Mouse (Mus musculus) embryo, embryonic 9.5 days (tissue): ENCODE data around the gene Traf7.

ENCODE experiments used
- DNase-seq: peaks from one replicate; pipeline ENCODE4 v3.0.0-alpha.2; 2017; ENCODE audit errors: extremely low spot score

Traf7 gene

DNA sequence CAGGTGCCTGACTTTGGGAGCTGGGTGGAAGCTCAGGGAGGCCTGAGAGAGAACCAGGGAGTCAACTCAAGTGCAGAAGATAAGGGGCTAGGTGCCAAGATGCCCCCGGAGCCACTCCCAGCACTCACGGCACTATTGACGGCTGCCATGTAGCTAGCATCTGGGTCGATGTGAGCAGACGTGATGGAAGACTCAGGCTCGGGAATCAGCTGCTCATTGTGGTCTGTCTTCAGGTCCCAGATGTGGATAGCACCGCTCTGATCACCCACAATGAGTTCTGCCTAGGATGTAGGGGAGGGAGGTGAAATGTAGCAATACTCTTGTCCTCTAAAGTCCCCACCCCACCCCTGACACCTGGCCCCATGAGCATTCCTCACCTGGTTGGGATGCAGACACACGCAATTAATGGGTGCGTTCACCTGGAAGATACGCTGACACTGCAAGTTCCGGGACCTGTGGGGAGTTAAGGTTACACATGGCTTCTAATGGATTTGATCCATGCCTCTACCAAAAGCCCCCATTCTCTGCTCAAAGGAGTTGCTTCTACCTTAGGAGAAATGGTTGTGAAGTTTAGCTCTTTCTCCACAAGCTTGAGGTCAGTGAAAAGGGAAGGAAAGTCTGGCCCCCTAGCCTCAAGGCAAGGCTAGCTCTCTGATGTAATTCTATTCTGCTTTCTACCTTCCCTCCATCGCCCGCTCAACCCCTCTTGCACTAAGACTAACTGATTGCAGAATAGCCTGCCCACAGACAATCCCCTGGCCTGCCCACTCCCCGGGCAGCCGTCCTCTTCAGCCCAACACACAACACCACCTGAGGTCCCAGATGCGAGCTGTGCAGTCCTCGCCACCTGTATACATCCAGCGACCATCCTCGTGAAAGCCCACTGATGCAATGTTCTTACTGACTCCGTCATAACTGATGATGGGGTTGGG, 50.4 kb downstream of the Traf7 start:
- DNase-seq: no peak

DNA sequence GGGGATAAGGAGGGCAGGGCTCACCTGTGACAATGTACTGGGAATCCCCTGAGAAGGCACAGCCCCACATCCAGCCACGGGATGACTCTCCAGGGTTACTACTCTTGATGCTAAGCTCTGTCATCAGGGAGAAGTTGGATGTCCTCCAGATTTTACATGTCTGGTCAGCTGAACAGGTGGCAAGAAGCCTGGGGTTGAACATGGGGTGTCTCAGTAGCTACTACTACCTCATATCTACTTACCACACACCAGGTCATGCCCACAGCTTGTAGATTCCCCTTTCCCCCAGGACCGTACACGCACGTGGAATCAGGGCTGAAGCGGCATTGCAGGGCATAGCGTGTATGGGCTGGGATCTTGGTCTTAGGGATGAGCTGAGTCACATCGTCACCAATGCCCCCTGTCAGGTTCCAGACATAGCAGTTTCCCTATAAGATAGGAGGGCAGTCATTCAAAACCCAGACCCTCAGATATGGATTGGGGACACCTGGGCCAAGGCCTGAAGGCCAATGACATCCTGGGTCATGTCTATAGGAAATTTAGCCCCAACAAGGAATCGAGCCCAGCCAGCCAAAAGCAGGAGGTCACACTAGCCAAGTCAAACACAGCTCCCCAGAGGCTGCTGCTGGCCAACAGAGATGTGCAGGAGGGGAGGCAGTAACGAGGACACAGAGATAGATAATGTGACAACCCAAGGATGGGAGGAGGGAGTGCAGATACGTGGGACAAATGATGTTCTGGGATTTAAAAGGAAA, 51.5 kb downstream of the Traf7 start:
- no peak for DNase-seq

DNA sequence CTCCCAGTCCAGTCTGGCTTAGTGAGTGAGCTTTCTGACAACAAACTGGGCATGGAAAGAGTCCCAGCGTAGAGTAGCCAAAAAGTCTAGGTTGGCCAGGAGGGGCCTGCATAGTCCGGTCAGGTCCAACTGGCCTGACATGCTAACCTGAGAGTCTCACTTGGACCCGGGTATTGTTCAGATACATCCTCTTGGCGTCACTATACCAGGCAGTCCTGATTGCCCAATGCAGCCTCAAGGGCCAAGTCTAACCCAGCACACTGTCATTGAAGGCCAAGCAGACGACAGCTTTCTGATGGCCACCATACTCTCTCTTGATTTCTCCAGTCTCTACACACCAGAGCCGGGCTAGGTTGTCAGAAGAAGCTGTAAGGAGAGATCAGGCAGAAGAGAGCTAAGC, 52.2 kb downstream of the Traf7 start:
- no peak for DNase-seq

DNA sequence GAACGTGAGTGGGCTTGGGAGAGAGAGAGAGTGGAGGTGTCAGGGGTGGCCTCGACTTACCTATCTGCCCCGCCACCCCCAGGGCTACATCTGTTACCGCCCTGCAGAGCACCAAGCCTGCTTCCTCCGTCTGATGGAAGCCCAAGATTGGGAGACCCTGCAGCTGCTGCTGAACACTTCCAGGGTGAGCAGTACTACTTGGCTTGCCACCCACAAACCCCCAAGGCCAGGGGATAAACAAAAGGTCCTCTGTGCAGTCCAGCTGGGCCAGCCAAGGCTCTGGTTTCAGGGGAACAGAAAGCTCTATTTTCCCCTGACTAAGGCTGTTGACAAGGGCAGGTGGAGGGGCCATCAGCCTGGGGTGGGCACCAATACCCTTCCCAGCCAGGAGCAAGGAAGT, 53.2 kb downstream of the Traf7 start:
- no peak for DNase-seq

DNA sequence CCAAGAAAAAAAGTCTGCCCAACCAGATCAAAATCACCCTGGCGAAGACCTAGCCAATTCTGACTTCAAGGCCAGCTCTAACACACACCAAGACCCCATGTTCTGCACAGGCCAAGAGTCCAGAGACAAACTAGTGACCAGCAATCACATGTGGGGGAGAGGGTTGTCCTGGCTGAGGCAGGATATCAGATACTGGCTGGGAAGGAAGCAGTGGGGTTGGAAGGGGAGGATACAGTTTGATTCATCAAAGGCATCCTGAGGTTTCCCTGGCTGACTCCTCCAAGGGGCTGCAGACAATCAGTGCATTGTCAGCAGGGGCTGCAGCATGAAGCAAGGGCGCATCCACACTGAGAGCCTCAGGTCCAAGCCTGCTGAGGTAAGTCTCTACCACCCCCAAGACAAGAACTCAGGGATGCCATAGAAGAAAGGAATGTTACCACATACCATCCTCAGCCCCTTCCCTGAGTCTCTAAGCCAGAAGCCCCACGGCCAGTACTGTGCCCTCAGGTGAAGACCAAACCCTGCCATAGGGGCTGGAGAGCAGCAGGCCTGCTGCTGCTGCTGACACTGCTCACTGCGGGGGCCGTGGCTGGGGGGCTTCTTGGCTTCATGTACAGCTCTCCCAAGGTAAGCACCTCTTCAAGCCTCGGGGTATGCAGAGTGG, 54.0 kb downstream of the Traf7 start, which contains the start of gene Bricd5:
Gene Bricd5, plus strand, starts transcription at position 273 of the 664 bp plus-strand sequence.
- no peak for DNase-seq

DNA sequence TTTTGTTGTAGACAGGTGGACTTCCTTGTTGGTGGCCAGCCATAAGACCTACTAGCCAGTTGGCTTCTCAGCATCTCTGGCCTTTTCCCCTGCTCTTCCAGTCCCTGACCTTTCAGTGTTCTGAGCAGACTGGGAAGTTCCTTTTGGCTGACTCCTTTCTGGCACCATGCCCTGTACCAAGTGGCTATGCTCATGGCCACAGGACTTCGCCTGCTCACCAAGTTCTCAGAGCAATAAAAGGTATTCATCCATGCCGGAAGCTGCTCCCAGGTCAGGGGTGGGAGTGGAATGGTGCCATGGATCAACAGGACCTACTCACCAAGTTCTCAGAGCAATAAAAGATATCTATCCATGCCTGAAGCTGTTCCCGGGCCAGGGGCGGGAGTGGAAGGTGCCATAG, 55.2 kb downstream of the Traf7 start:
- no peak for DNase-seq

DNA sequence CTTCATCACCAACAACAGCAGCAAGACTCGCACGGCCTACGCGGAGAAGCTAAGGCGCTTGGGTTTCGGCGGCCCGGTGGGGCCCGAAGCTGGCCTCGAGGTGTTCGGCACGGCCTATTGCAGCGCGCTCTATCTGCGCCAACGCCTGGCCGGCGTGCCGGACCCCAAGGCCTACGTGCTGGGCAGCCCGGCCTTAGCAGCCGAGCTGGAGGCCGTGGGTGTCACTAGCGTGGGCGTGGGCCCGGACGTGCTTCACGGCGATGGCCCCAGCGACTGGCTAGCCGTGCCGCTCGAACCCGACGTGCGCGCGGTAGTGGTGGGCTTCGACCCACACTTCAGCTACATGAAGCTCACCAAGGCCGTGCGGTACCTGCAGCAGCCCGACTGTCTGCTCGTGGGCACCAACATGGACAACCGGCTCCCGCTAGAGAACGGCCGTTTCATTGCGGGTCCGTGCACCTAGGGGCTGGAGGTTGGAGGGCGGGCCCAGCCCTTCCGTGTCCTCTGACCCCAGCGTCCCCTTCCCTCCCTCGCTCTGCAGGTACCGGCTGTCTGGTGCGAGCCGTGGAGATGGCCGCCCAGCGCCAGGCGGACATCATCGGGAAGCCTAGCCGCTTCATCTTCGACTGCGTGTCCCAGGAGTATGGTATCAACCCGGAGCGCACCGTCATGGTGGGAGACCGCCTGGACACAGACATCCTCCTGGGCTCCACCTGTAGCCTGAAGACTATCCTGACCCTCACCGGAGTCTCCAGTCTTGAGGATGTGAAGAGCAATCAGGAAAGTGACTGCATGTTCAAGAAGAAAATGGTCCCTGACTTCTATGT, 56.8 kb downstream of the Traf7 start:
- no peak for DNase-seq

DNA sequence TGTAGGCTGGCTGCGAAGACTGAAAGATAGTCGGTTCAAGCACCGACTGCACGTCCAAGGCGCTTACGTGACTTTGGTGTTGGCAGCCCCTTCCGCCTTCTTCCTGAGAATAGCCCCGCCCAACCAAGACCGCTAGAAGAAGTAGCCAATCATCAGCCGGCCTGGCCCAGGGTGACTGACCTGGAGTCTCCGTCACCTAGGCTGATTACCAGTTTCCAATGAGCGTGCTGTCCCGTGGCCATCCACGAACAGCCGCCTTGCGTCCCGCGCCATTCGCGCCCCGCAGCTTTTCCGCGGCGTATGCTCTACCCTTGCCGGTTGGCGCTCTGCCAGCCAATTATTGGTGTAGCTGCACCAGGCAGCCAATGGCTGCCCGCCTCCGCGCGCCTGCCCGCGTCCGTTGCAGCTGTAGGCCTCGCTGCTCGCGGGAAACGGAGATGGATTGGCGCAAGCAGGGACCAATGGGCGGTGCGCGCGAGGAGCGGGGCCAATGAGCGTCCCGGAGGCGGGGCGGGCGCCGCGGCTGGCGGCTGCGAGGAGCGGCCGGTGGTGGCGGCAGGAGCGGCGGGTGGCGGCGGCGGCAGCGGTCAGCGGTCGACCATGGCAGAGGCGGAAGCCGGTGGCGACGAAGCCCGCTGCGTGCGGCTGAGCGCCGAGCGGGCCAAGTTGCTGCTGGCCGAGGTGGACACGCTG, 57.7 kb downstream of the Traf7 start, which contains the start of the genes E4f1 and Pgp:
Gene E4f1, minus strand, starts transcription at position 404 of the 693 bp plus-strand sequence.
Gene Pgp, plus strand, starts transcription at position 483 of the 693 bp plus-strand sequence.
- DNase-seq: peak; percentile 96

DNA sequence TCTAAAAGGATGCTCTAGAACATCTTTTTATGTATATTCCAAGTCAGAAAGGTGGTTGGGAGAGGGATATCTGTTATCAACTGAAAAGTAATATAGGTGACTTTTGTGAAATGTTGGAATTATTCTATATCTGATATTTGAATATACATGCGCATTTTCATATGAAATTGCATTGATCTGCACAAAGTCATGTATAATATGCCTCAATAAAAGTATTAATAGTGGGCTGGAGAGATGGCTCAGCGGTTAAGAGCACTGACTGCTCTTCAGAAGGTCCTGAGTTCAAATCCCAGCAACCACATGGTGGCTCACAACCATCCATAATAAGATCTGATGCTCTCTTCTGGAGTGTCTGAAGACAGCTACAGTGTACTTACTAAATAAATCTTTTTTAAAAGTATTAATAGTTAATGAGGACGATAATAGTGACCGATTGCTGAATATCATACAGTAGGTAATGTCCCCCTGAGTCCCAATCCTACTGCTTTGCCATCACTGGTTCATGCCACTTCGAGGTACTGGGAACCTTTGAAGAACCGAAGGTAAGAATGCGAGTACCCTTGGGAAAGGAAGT, 58.3 kb downstream of the Traf7 start:
- no peak for DNase-seq

DNA sequence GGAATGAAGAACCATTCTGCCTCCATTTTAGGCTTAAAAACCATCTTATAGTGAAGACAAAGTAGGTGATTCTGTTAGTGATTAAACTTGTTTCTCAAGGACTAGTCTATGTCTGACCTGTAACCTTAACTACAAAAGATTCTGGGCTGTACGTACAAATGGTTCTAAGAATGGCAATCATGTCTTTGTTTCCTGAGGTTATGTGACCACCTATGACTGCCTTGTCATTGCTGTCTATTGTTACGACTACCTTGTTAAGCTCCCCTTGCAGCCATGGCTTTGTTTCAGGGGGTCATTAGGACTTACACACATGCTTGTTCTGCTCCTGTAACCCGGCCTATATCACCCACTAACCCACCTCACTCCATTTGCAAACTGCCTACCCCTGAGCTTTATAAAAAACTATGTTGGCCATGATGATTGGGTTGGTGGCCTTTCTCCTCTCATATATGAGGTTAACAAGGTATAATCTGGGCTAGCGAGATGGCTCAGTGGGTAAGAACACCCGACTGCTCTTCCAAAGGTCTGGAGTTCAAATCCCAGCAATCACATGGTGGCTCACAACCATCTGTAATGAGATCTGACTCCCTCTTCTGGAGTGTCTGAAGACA, 59.0 kb downstream of the Traf7 start:
- DNase-seq: no peak

DNA sequence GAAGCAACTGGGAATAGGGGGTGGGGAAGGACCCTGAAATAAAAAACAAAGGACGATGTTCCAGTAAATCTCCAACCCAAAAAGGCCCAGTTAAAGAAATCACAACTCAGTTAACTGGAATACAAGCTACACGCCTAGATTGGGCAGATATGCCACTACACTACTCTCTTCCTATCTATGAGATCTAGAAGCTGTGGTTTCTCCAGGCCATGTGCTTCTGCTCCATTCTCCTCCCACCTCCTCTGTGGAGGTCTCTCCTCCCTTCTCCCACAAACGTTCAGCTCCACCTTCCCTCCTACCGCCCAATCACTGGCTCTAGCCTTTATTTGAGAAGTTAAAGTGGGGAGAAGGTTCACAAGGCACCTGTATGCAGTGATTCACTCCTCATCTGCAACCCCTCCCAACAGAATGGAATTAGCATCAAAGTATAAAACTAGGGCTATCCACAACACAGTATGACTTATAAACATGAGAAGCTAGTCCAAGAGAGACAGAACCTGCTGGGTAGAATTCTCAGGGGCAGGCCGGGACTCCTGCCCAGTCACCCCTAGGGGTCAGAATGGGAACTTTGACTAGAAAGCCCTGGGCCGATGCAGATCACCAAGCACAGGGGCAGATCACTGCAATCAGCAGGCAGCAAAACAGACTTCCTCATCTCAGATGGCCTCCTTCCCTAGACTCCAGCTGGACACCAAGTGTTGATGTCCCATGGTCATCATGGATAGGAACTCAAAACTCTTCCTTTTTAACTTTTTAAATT, 64.2 kb downstream of the Traf7 start:
- DNase-seq: no peak

DNA sequence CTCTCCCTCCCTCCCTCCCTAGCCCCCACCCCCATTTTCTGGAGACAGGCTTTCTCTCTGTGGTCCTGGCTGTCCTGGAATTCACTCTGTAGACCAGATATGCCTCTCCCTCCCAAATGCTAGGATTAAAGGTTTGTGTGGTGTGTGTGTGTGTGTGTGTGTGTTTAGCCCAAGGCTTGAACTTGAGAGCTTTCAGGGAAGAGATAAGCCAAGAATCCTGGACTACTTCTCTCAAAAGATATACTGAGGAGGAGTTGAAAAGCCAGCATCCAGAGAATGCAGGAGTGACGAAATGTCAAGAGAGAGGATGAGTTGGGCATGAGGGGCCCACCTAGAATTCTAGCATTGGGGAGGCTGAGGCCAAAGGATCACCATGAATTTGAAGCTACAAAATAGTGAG, 64.8 kb downstream of the Traf7 start:
- DNase-seq: no peak

DNA sequence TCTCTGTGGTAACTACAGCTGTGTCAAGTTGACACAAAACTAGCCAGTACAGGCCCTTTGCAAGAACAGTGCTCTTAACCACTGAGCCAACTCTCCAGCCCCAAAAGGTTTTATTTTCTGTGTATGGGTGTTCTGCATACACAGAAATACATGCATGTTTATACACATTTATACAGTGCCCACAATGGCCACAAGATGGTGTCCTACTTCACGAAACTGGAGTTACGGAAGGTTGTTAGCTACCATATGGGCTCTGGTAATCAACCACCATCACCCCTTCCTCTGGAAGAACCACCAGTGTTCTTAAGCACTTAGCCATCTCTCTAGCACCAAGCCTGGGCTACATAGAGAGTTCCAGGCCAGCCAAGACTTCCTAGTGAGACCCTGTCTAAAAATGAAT, 66.2 kb downstream of the Traf7 start:
- no peak for DNase-seq
